Mouse (Mus musculus) effector memory CD4-positive, alpha-beta T cell, adult 7 months (primary cell): ENCODE results near the gene Tbc1d4. TPM values are rescaled to one million over a fixed set of nuclear protein-coding genes. Genes with fewer than 3 reads are reported as not detected.

Source experiments
- polyA plus RNA-seq: library from polyadenylated mRNA; unstranded; fragments of 100-300 nt; shearing (Covaris generic); gene quantifications from one replicate; pipeline ENCODE4 v1.2.1, GENCODE M21; 2017

Gene Tbc1d4
- polyA plus RNA-seq, result 77.9 TPM

GRCm38 (mm10) chr14:101608519-101609368, at the start of gene Tbc1d4:
Tbc1d4 (minus strand) TSS chr14:101609191.

GRCm38 (mm10) chr14:101653581-101654525, 44.9 kb upstream of the Tbc1d4 start, which contains the start of gene Uchl3:
Uchl3 (plus strand) TSS chr14:101653967.

GRCm38 (mm10) chr14:101640153-101640843, 31.3 kb upstream of the Tbc1d4 start, which contains the start of gene Commd6:
Commd6 (minus strand) TSS chr14:101640686.

Other genes starting within 250 kb of the Tbc1d4 start
- 37.3 TPM for gene Commd6, start 31.5 kb upstream of the Tbc1d4 start, polyA plus RNA-seq
- gene Uchl3, start 44.8 kb upstream of the Tbc1d4 start, polyA plus RNA-seq, result 67.7 TPM
- gene Gm9922, start 120.6 kb upstream of the Tbc1d4 start, polyA plus RNA-seq, result not detected
- gene Lmo7, start 120.8 kb upstream of the Tbc1d4 start, polyA plus RNA-seq, result 0.51 TPM